Mouse (Mus musculus) MN1 (cell line): ENCODE results near the gene Cep135.

Experiments used
- DNase-seq: peaks from one replicate; pipeline ENCODE4 v3.0.0-alpha.2; 2016; ENCODE audit warnings: low spot score

The Cep135 gene

DNA sequence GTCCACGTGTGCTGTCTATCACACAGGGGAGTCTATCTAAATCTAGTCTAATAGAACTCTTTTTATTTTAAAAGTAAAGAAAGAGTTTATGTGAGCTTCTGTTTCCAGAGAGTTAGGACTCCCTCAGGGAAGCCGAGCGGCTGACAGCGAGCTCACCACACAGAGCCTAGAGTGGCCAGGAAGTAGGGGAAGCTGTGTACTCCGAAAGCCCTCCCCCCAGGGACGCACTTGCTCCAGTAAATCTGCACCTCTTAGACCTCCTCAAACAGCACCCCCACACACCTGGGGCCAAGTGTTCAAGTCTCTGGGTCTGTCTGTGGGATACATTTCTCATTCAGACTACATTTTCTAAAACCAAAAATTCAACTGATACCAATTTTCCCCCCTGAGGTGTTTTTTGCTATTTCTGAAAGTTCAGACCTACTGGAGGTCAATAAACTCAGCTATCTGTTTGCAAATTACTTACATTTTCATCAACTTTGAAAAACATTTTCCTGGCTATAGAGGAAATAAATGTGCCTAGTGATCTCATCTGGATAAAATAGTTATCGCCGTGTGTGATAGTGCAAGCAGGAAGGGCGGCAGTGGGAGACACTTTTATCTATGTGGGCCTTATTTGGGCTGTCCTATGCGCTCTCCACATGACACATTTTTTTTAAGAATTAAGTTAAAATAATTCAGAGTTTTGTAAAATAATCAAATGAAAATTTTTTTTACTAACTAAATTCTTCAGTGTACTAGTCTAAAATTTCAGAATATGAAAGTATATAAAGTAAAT is 56.8 kb downstream of the Cep135 start:
- no peak for DNase-seq

DNA sequence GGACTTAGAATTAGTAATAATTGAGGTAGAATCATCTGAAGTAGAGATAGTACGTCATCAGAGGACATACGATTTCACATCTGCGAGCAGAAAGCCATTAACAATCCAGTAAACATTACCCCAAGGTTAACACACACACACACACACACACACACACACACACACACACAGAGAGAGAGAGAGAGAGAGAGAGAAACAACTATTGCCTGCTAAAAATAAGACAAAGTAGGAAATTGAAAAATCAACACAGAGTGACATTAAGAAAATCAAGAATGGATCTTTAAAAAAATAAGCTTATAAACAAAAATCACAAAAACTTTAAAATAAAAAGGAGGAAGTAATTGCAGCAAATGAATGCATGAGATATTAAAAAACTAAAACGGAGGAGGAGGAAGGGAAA is 61.4 kb downstream of the Cep135 start:
- no peak for DNase-seq

DNA sequence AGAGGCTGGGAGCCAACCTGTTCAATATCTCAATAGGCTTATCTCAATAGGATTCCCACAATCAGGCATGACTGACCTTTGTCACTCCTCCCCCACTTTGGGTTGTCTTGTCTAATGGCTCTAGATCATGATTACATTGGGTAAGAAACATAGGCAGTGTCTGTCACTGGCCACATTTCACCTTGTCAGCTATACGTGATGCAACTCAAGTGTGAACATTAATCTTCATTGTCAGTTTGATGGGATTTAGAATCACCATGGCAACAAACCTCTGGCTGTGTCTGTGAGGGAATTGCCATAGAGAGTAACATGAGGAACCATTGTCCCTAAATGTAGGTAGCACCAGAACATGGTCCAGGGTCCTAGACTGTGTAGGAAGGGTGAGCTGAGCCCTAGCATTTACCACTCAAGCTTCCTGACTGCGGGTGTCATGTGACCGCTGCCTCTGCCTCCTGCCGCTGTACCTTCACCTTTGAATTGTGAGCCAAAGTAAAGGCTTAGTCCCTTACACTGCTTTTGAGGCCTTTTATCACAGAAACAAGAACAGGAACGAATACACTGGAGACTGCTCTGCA is 62.7 kb downstream of the Cep135 start:
- no peak for DNase-seq

DNA sequence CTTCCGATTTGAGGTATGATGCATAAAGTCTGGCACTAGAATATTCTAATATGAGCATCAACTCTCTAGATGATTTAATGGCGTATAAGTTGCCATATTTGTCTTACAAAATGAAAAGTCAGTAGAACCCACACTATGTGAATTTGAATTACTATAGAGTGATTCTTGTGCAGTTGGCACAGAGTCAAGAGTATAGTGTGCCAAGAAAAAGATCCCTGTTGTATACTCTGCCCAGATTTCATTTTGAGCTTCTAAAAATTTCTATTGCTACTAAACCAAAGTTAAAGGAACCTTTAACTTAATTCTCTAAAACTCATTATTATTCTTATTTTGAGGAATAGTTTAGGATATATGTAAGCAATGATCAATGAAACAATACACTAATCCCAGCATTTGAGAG is 67.7 kb downstream of the Cep135 start, which contains the start of gene C530008M17Rik:
C530008M17Rik (plus strand) TSS at position 301 of the 400 bp plus-strand sequence.
- no peak for DNase-seq

DNA sequence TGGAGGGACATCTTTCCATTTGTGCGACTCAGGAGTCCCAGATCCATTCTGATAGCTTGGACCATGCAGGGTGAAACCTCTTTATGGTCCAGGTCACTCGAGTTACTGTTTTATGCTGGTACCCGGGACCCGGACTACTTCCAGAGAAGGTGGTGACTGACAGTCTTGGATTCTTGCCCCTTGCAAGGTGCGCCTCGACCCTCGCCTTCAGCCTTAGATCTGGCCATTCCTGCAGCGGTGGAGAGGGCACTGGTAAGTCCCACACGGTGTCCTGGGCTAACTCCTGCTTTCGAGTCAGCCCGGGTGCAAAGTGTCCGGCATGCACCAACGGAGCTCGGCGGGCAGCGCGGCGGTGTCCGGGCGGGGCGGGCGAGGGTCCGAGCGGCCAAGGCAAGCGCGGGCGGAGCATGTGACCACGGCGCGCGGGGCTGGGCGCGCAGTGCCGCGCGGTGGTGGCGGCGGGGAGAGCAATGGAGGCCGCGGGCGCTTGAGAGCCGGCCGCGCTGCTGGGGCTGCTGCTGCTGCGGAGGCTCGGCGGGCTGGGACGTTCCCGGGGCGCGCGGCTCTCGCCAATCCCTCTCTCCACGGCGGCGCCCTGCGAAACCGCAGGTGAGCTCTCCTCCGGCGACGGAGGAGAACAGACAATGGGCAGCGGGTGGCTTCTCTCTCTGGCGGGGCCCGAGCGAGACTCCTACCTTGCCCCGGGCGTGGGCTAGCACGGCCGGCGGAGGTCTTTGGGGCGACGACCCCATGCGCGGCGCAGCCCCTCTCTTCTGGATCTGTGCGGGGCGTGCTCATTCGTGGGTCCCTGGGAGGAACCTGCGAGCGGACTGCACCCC is 69.0 kb downstream of the Cep135 start:
- no peak for DNase-seq

DNA sequence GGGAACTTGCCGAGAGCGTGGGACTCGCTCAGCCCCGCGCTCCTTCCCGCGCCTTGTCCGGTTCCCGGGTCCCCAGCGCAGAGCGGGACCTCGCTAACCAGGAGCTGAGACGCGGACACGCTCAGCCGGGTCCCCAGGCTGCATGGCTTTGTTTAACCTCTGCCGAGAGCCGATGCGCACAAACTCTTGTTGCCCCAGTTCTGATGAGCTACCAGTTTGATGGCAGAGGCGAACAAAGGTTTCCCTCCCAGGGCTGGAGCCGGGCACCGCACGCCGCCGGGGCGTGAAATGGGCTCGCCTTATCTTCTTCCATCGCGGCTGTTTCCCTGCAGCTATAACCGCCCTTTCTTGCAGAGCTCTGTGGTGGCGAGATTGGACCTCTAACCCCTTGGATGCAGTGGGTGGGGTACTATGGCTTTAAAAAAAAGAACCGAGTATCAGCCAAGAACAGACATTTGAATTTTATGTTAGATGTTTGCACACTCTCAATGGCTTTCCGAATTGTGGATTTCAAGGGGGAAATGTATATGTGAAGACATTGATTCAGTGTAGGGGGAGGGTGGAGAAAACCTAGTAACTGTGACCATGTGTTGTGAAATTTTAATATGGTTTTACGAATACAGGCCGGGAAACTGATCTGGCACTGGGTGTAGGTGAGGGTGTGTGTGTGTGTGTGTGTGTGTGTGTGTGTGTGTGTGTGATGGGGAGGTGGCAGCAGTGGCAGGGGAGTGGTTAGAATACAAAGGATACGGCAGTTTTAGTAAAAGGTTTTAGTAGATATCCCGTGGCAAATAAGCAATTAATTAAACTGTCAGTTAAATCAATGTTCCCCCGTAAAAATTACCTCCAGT is 69.8 kb downstream of the Cep135 start:
- no peak for DNase-seq

DNA sequence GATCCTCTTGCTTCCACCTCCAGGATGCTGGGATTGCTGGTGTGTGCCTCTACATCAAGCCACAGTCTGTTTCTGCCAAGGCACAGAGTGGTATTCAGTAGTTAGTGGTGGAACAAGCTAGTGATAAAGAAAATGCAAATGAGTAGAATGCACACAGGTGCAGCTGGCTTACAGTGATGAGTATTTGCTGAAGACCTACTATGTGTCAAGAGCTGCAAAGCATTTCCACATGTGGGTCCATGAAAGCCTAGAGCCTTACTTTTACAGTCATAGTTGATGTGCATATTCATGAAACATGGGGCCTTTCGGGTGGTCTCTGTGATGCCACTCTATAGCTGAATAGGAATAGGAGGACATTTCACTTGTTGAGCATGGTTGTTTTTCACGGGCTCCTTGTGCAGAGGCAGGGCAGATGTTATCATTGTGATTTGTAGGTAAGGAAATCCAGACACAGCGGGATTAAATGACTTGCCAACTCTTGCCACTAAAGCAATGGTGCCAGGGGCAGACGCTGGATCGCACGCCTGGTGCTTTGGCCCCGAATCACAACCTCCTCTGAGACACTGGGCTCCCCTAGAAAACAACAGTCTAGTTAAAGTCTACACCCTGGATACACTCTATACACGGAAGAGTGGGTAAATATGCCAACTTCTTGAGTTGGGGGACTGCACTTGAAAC is 71.6 kb downstream of the Cep135 start:
- DNase-seq = no peak

DNA sequence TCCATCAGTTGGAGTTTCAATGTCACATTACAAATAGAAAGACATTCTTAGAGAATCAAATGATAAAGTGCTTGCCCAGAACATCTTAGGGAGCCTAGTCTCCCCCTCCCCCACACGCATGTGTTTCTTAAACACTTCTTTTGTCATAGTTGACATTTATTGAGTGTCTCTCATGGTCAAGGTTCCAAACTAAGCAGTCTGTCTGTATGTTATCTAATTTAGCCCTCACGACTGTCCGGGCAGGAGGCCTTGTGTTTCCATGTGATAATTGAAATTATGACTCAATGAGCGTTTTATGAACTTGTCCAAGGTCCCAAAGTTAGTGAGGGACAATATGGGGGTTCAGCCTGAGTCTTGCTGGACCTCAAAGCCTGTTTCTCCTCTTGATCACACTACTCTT is 72.8 kb downstream of the Cep135 start:
- no peak for DNase-seq

DNA sequence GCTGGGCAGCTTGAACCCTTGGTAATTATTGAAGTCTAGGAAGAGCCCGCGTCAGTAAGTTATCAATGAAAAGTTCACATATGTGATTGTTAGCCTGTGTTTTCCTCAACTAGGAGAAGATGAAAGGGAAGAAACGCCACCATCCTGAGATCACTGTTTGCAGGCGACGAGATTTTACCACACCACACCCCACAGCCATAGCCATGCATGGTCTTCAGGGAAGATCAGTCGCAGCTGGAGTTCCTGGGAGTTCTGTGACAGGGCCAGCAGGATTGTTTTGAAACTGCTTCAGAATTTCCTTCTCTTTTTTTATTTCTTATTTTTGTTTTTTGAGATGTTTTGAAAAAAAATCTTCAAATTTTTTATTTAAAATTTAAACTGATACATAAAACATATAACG is 76.4 kb downstream of the Cep135 start:
- DNase-seq = no peak

DNA sequence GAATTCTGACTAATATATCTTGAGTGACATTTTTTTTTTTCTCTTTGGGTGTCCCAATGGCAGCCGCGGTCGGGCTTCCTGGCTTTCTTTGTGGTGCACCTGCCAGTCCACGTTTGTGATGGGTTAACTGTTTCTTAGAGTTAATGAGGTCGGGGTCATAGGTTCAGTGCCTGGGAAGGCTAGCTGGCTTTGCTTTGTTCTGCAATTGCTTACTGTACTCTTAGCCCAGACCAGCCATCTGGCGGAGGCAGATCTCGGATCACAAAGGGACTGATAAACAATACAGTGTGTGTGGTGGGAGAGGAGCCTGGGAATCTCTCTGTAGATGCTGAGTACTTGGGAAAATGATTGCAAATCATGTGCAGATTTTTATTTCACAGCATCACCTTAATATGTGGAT is 76.9 kb downstream of the Cep135 start:
- no peak for DNase-seq

DNA sequence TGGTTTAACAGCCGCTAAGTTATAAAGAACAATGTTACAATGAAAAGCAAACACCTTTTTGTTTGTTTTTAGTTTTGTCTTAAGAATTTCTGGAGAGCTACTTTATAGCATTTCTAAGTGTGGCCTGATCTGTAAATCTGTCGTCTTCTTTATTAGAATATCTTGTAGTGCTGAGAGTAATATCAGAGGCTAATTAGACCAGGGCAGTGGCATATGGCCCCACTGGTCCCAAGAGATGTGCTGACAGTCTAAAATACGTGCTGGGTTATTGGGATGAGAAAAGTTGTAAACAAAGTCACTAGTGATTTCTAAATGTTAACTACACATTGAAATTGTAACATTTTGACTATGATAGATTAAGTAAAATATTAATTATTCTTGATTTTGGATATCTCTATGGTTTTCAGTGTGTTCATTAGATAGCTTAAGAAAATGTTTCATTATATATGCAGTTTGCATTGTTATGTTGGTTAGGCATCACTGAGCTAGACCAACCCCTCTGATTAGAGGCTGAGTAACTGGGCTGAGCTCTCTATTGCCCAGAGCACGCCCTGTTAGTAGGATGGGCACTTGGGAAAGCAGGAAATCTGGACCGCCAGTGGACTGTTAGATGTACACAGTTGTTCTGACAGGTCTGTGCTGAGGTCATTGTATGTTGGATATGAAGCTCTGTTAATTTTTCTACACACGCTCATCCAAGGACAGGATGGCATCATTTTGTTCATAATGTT is 77.7 kb downstream of the Cep135 start:
- no peak for DNase-seq

DNA sequence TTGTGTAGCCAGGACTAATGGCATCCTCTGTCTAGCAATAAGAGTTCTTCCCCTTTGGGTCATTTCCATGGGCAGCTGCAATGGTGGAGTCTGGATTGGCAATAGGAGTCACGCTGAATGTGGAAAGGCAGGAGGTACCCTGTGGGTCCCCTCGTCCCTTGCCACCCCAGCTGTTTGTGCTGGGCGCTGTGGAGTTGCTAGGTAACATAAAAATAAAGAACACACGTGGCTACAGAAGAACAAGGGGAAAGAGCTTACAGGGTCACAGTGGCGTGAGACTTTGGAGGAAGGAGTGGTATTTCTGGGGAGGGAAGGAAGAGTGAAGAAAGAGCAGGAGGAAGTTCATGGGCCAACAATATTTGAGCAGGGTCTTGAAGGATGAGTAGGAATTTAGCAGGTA is 79.6 kb downstream of the Cep135 start:
- no peak for DNase-seq

DNA sequence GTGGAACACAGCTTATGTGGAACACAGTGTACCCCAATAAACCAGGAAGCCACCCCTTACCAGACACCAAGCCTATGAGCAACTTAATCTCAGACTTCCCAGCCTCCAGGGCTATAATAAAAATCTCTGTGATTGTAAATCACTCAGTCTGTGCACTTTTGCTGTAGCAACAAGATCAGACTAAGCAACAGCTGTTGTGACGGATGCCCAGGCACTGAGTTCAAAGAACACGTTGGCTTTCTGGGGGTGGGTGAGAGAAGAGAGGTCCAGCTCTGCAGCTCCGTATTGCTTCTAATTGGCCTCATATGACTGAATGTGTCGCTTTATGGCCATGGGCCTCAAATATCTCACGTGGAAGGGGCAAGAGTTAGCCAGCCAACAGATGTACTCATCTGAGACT is 80.0 kb downstream of the Cep135 start:
- DNase-seq = no peak

DNA sequence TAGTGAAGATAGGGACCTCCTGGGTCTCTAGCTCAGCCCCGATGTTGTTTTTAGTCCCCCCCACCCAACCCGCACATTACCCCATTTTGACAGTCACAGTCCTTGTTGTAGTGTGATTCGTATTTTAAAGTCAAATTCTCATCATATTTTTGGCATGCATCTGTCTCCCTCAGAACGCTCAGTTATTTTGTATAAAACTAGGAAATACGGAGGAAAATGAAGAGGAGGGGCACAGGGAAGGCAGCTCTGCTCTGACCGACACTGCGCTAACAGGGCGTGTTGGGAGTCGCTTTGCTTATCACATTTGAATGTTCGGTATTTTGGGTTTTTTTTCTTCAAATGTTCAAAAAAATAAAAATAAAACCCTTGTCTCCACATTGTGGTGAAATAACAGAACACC is 81.7 kb downstream of the Cep135 start:
- DNase-seq = no peak

DNA sequence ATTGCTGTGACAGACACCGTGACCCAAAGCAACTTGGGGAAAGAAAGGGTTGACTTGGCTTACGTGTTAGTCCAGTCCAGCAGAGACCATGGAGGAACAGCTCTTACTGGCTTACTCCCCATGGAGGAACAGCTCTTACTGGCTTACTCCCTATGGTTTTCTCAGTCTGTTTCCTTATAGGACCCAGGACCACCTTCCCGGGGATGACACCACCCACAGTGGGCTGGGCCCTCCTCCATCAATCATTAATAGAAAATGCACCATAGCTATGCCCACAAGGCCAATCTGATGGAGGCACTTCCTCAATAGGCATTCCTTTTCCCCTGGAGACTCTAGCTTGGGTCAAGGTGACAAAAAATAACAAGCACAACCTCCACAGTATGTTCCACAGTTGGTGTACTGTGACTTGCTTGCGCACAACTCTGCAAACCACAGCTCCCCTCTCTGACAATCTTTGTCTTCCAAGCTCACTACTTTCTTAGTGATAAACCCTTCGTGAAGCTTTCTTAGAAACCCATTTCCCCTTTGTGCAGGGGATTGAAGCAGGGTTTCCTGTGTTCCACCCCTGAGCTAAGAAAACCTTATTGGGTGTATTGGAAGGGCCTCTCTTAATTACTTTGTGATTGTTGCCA is 85.6 kb downstream of the Cep135 start:
- no peak for DNase-seq

DNA sequence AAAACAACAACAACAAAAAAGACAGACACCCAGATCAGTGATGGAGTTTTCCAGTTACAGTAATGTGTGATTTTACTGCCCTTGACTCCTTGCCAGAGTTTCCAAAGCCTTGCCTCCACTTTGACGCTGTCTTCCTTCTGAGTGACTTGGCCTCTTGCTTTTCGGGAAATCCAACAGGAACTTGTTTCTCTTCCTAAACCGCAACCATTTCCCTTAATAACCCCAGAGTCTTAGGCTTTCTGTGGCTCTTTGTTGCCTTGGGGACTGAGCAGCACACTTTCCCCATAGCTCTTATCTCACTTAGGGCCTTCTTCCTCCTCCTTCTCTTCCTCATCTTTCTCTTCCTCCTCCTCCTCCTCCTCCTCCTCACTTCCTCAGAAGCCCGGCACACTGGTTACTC is 86.9 kb downstream of the Cep135 start:
- no peak for DNase-seq

DNA sequence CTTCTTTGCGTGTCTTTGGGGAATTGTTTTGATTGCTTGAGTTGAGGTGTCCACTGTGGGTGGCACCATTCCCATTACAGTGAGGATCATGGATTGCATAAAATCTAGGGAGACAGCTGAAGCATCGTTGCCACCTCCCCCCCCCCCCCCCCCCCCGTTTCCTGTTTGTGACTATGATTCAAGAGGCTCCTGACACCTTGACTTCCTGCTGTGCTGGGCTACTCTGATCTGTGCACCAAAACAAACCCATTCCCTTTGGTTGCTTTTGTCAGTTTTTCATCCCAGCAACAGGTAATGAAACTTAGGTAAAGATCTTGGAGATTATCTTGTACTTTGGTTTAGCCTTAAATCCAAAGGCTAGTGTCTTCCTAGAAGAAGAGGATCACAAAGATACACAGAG is 92.5 kb downstream of the Cep135 start:
- DNase-seq = no peak

DNA sequence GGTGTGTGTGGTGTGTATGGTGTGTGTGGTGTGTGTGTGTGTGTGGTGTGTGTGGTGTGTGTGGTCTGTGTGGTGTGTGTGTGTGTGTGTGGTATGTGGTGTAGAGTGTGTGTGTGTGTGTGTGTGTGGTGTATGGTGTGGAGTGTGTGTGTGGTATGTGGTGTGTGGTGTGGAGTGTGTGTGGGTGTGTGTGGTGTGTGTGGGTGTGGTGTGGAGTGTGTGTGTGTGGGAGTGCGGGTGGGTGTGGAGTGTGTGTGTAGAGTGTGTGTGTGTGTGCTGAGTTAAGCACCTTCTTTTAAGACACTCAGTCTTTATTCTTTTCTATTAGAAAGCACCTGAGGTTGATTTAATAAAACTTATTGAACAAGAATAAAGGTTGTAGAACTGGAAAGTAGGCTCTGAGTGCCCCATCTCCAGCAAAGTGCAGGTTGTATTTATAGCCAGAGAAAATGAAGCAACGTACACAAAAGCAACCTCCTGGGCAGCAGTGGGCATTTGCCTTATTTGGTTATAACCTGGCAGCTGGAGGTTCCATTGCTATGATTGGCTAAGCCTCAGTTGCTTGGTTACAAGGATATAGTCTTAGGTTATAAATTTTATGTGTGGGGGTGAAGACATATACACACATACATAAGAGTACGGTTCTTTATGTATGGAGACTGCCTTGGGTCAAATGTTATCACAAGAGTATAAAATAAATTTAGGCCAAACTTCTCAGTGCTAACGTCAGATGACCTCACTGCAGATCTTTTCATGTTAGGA is 93.6 kb downstream of the Cep135 start:
- DNase-seq = no peak

DNA sequence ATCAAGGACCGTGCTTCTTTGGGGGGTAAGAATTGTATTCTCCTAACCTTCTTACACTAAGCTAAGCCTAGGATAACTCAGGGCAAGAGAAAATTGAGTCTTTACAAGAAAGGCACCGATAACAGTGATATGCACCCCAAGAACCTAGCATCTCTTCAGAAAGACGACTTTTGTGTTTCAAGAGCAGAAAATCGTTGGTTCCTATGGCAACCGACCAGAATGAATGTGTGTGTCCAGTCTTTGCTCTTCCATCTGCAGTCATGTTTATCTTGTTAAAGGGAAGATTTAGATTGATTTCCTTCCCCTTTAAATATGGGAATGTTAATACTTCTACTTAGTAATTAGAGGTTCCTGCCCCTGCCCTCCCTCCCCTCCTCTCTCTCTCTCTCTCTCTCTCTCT is 95.0 kb downstream of the Cep135 start:
- no peak for DNase-seq
